Mouse (Mus musculus): Measurements from ENCODE around the gene Ism2.

DNA sequence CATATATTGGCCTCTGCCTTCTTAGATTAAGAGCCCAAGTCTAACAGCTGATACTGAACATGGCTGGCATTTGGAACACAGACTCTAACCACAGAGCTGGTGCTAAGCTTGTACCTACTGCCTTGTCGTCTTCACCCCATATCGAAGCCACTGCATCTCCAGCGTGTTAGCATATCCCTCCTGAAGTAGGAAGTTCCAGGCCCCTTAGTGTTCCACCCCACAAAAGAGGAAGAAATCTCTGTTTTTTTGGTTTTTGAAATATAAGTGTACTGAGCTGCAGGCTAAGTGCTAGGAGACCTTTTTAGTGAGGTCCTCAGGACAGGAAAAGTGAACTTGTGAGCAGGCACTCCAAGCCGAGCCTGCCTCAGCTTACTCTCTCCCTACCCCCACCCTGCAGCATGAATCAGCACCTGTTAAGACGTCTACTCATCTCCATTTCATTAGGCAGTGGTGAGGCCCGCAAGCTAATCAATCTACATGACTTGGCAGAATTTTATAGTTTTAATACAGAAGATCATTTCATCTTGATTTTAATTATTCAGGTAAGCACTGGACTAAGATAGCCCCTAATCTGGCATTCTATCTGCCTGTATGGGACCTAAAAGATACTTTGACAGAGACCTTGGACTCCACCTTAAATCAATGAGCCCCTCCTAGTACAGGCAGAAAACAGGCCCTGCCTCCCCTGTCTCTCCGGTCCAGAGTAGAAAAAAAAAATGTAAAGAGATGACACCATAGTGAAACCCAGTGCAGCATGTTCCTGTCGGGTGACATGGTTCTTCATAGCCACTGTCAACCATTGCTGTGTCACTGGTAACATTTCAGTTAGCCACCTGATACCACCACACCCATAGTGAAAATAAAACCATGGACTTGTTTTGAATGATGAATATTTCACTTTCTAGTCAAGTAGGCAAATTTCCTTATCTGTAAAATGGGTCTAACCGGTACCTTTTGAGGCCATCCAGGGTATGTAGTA lies 24.4 kb downstream of the Ism2 start:
- TF ChIP-seq POLR2A (IDR thresholded peaks at IDR 0.05; ENCODE audit: control insufficient read depth, low read depth, low read length) (no peak), CTCF (IDR thresholded peaks at IDR 0.05; ENCODE audit: control insufficient read depth, insufficient read depth, insufficient replicate concordance, low read depth, low read length) (no peak)
